Mouse (Mus musculus): ENCODE data around the gene Tns1. TPM values are rescaled to one million over a fixed set of nuclear protein-coding genes. Genes with fewer than 3 reads are reported as not detected.

The Tns1 gene
- total and polyA plus RNA-seq, 2 experiments, result 17.9 to 47.9 TPM

DNA sequence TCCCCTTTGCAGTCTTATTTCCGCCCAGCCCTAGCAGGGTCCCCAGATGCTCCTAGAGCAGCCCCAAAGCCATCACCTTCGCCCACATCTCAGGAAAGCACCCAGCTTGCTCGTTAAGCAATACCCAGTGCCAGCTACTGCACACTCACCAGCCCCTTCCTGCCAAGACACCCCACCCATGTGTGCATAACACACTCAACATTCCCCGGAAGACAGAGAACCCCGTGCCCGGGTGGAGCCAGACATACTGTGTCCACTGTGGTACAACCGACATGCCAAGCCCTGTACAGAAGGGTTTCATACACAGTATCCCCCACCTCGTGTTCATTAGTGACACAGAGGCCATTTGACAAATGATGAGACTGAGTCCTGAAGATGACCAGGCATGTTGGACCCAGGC, 195.9 kb downstream of the Tns1 start:
- no peak for DNase-seq (ENCODE audit: extremely low read depth, low read depth, low spot score)
- H3K4me1 ChIP-seq (ENCODE audit: control insufficient read depth, insufficient read depth, low read length), result peaks cover 49% of the 10 kb centered on the region
- no peaks in the 10 kb centered on the region for H3K27me3 ChIP-seq (ENCODE audit: control insufficient read depth, insufficient read depth, low read length)
- H3K79me2 ChIP-seq (ENCODE audit: control insufficient read depth, insufficient read depth, low read length), result no peaks in the 10 kb centered on the region
- H3K36me3 ChIP-seq (ENCODE audit: control insufficient read depth, insufficient read depth, low read length), result peaks cover 27% of the 10 kb centered on the region
- H3K9ac ChIP-seq (ENCODE audit: low read depth, low read length), result peak overlapping the region; percentile 72
- H3K27ac ChIP-seq (replicated peaks; ENCODE audit: insufficient read depth, low read depth, low read length), result peak overlapping the region; percentile 71
- 62% methylated on average over 8 of the region's 8 CpGs for WGBS
- no peak for TF ChIP-seq CTCF (IDR thresholded peaks at IDR 0.05; ENCODE audit: low read depth, low read length)
- TF ChIP-seq POLR2A (IDR thresholded peaks at IDR 0.05; ENCODE audit: extremely low read depth, insufficient read depth, low read length), result no peak
- H3K4me3 ChIP-seq (ENCODE audit: insufficient read depth, low read depth, low read length), result no peak overlapping the region

- peaks cover 44% of the 10 kb centered on the region for H3K4me1 ChIP-seq (ENCODE audit: control insufficient read depth, insufficient read depth, low read length)
- no peaks in the 10 kb centered on the region for H3K79me2 ChIP-seq (ENCODE audit: control insufficient read depth, insufficient read depth, low read length)
- TF ChIP-seq CTCF (IDR thresholded peaks at IDR 0.05; ENCODE audit: low read depth, low read length), result no peak
- TF ChIP-seq POLR2A (IDR thresholded peaks at IDR 0.05; ENCODE audit: extremely low read depth, insufficient read depth, low read length), result no peak
- H3K27me3 ChIP-seq (ENCODE audit: control insufficient read depth, insufficient read depth, low read length), result no peaks in the 10 kb centered on the region
- H3K9ac ChIP-seq (ENCODE audit: low read depth, low read length), result peak overlapping the region; percentile 72
- H3K4me3 ChIP-seq (ENCODE audit: insufficient read depth, low read depth, low read length), result no peak overlapping the region
- WGBS, result 87% methylated on average over 15 of the region's 15 CpGs
- DNase-seq (ENCODE audit: extremely low read depth, low read depth, low spot score), result no peak
- peaks cover 32% of the 10 kb centered on the region for H3K36me3 ChIP-seq (ENCODE audit: control insufficient read depth, insufficient read depth, low read length)
- no peak overlapping the region for H3K27ac ChIP-seq (replicated peaks; ENCODE audit: insufficient read depth, low read depth, low read length)
Measured at GRCm38 (mm10) chr1:73927819-73928218, 196.4 kb downstream of the Tns1 start.

- no peak overlapping the region for H3K9ac ChIP-seq (ENCODE audit: low read depth, low read length)
Measured at GRCm38 (mm10) chr1:73926279-73926678, 198.0 kb downstream of the Tns1 start.

DNA sequence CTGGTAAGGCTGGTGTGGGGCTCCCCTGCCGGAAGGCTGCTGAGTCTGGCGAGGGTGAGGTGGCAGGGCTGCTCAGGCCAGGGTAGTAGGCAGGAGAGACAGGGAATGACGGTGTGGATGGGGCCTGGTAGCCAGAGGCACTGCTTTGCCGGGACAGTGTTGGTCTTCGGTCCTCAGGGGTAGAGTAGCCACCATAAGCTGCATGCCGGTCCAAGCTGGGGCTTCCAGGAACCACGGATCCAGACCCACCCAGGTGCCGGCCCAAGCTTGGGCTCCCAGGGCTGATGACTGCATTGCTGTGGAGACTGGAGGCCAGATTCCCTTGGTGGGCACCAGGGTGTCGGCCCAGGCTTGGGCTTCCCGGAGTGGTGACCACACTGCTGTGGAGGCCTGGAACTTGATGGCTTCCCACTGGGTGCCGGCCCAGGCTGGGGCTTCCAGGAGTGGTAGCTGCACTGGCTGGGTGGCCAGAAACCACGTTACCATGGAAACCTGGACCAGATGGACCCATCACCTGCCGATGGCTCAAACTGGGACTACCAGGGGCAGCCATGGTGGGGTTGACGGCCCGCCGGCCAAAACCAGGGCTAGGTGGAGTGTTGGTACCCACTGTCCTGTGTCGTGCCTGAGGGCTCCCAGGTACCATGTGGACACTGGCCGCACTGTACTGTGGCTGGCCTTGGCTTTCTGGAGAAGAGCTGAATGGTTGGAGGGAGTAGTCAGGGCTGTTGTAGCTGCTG, 199.2 kb downstream of the Tns1 start:
- no peak overlapping the region for H3K9ac ChIP-seq (ENCODE audit: low read depth, low read length)
- no peak for DNase-seq (ENCODE audit: extremely low read depth, low read depth, low spot score)
- peaks cover 20% of the 10 kb centered on the region for H3K4me1 ChIP-seq (ENCODE audit: control insufficient read depth, insufficient read depth, low read length)
- no peak overlapping the region for H3K4me3 ChIP-seq (ENCODE audit: insufficient read depth, low read depth, low read length)
- H3K27ac ChIP-seq (replicated peaks; ENCODE audit: insufficient read depth, low read depth, low read length), result peak overlapping the region; percentile 21
- H3K79me2 ChIP-seq (ENCODE audit: control insufficient read depth, insufficient read depth, low read length), result no peaks in the 10 kb centered on the region; the same call in 1 of the 2 replicates
- no peaks in the 10 kb centered on the region for H3K27me3 ChIP-seq (ENCODE audit: control insufficient read depth, insufficient read depth, low read length)
- peaks cover 59% of the 10 kb centered on the region for H3K36me3 ChIP-seq (ENCODE audit: control insufficient read depth, insufficient read depth, low read length)
- no peak for TF ChIP-seq CTCF (IDR thresholded peaks at IDR 0.05; ENCODE audit: low read depth, low read length)
- no peak for TF ChIP-seq POLR2A (IDR thresholded peaks at IDR 0.05; ENCODE audit: extremely low read depth, insufficient read depth, low read length)
- WGBS, result 94% methylated on average over 18 of the region's 18 CpGs

More at GRCm38 (mm10) chr1:73926279-73926678, 198.0 kb downstream of the Tns1 start:
- no peak overlapping the region for H3K27ac ChIP-seq (replicated peaks; ENCODE audit: insufficient read depth, low read depth, low read length)
- no peak for DNase-seq (ENCODE audit: extremely low read depth, low read depth, low spot score)
- TF ChIP-seq POLR2A (IDR thresholded peaks at IDR 0.05; ENCODE audit: extremely low read depth, insufficient read depth, low read length) (no peak), CTCF (IDR thresholded peaks at IDR 0.05; ENCODE audit: low read depth, low read length) (peak; percentile 48)
- no peak overlapping the region for H3K4me3 ChIP-seq (ENCODE audit: insufficient read depth, low read depth, low read length)
- H3K4me1 ChIP-seq (ENCODE audit: control insufficient read depth, insufficient read depth, low read length), result peaks cover 33% of the 10 kb centered on the region
- H3K27me3 ChIP-seq (ENCODE audit: control insufficient read depth, insufficient read depth, low read length), result no peaks in the 10 kb centered on the region
- peaks cover 47% of the 10 kb centered on the region for H3K36me3 ChIP-seq (ENCODE audit: control insufficient read depth, insufficient read depth, low read length)
- 77% methylated on average over 7 of the region's 7 CpGs for WGBS
- no peaks in the 10 kb centered on the region for H3K79me2 ChIP-seq (ENCODE audit: control insufficient read depth, insufficient read depth, low read length)

DNA sequence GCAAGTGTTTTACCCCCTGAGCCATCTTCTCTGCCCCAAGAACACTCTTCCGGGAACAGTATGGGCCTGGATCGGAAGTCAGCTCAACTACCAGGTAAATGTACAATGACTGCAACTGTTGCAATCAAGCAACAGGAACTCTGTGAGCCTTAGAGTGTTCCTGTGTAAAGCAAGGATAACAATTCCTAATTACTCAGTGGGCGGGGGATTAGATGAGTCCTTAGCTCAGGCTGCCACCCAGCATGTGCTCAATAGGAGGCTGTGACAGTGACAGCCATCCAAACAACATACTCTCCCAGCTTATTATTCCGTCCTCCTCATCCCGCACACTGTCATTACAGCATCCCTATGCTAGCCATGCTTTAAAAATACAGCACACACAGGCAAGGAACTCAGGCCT, 200.0 kb downstream of the Tns1 start:
- no peaks in the 10 kb centered on the region; the same call in 1 of the 2 replicates for H3K79me2 ChIP-seq (ENCODE audit: control insufficient read depth, insufficient read depth, low read length)
- H3K9ac ChIP-seq (ENCODE audit: low read depth, low read length), result no peak overlapping the region
- H3K27ac ChIP-seq (replicated peaks; ENCODE audit: insufficient read depth, low read depth, low read length), result peak overlapping the region; percentile 50; the same call in 1 of the 2 replicates
- no peaks in the 10 kb centered on the region for H3K27me3 ChIP-seq (ENCODE audit: control insufficient read depth, insufficient read depth, low read length)
- H3K4me1 ChIP-seq (ENCODE audit: control insufficient read depth, insufficient read depth, low read length), result peaks cover 13% of the 10 kb centered on the region
- H3K4me3 ChIP-seq (ENCODE audit: insufficient read depth, low read depth, low read length), result no peak overlapping the region
- DNase-seq (ENCODE audit: extremely low read depth, low read depth, low spot score), result no peak
- WGBS, result 89% methylated on average over 5 of the region's 5 CpGs
- H3K36me3 ChIP-seq (ENCODE audit: control insufficient read depth, insufficient read depth, low read length), result peaks cover 67% of the 10 kb centered on the region
- TF ChIP-seq POLR2A (IDR thresholded peaks at IDR 0.05; ENCODE audit: extremely low read depth, insufficient read depth, low read length), result no peak

- H3K36me3 ChIP-seq (ENCODE audit: control insufficient read depth, insufficient read depth, low read length), result peaks cover 76% of the 10 kb centered on the region
- H3K27ac ChIP-seq (replicated peaks; ENCODE audit: insufficient read depth, low read depth, low read length), result peak overlapping the region; percentile 50
Measured at GRCm38 (mm10) chr1:73923185-73923584, 201.1 kb downstream of the Tns1 start.

More at GRCm38 (mm10) chr1:73923185-73923584, 201.1 kb downstream of the Tns1 start:
- H3K27me3 ChIP-seq (ENCODE audit: control insufficient read depth, insufficient read depth, low read length), result no peaks in the 10 kb centered on the region
- no peak overlapping the region for H3K9ac ChIP-seq (ENCODE audit: low read depth, low read length)
- peaks cover 4% of the 10 kb centered on the region; the same call in 1 of the 2 replicates for H3K4me1 ChIP-seq (ENCODE audit: control insufficient read depth, insufficient read depth, low read length)
- no peaks in the 10 kb centered on the region; the same call in 1 of the 2 replicates for H3K79me2 ChIP-seq (ENCODE audit: control insufficient read depth, insufficient read depth, low read length)
- no peak overlapping the region for H3K4me3 ChIP-seq (ENCODE audit: insufficient read depth, low read depth, low read length)
- peak; percentile 54 for DNase-seq (ENCODE audit: extremely low read depth, low read depth, low spot score)
- WGBS, result 69% methylated on average over 8 of the region's 8 CpGs
- no peak for TF ChIP-seq CTCF (IDR thresholded peaks at IDR 0.05; ENCODE audit: low read depth, low read length)
- no peak for TF ChIP-seq POLR2A (IDR thresholded peaks at IDR 0.05; ENCODE audit: extremely low read depth, insufficient read depth, low read length)

All from liver, adult 2 months (tissue).